Mouse (Mus musculus): Measurements from ENCODE around the gene Aldh2. TPM values are rescaled to one million over a fixed set of nuclear protein-coding genes. Genes with fewer than 3 reads are reported as not detected.

The Aldh2 gene
- polyA plus RNA-seq, 1 experiment from 2014 or later = 163 TPM

DNA sequence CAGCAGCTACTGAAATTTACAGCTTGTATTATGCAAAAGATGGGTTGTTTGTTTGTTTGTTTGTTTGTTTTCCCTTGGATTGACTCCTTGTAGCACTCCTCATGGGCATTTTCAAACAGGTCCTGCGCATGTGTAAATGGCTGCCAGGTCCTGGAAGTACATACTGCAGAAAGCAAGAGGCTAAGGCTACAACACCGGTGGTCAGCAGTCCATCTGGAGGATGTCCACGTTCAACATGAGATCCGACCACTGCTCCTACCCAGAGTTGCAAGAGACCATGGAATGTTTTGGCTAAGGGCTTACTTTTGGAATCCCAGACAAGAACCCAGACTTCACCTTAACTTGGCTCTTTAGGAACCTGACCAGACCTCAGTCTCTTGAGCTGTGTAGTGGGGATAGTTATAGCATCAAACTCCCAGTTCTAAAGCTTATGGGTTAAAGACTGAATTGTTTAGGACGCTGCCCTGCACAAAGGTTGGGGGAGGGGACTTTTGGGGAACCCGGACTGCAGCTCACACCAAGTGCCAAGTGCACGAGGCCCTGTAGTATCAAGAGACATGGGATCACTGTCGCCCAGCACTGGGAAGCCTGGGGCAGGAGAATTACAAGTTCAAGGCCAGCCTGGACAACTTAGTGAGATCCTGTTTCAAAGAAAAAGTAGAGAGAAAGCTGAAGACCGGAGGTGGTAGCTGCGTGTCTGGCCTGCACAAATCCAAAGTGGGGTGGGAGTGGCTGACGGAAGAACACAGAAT is 1.4 kb downstream of the Aldh2 start:
- H3K9me3 ChIP-seq (replicated peaks) = no peaks in the 10 kb centered on the region
- peak overlapping the region; percentile 74 for H3K4me3 ChIP-seq
- DNase-seq (ENCODE audit: low spot score) = no peak
- H3K36me3 ChIP-seq = peaks cover 11% of the 10 kb centered on the region; the same call in 1 of the 2 replicates
- no peaks in the 10 kb centered on the region for H3K27me3 ChIP-seq (ENCODE audit: low read depth, poor library complexity, severe bottlenecking)
- peaks cover 36% of the 10 kb centered on the region for H3K4me1 ChIP-seq
- WGBS = 68% methylated on average over 11 of the region's 11 CpGs
- H3K27ac ChIP-seq = no peak overlapping the region

DNA sequence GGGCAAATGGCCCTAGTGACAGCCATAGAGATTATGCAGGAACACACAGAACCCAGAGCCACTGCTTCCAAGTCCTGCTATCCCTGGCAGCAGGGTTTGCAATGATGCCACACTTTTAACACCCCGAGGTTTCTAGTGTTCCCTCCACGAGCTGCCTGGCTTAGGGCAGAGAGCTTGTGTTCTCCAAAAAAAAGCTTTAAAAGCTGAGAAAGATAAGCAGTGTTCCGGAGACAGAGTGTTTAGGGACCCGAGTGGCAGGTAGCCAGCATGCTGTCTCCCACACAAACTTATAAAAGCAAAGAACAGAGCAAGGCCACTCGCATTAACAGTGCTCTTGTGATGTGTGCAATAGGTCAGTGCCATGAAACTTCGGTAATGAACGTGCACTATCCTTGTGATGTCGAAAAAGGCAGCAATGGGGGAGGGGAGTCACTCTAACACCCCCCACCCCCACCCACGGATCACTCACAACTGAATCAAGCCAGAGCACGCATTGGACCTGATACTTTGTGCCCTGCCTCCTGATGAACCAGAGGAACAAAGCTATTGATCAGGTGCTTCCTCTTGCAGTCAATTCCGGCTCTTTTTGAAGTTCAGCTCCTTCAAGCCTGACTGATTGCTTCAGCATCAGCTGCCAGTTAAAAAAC is 2.1 kb downstream of the Aldh2 start:
- no peak for DNase-seq (ENCODE audit: low spot score)
- 83% methylated on average over 11 of the region's 11 CpGs for WGBS
- H3K4me3 ChIP-seq = no peak overlapping the region

DNA sequence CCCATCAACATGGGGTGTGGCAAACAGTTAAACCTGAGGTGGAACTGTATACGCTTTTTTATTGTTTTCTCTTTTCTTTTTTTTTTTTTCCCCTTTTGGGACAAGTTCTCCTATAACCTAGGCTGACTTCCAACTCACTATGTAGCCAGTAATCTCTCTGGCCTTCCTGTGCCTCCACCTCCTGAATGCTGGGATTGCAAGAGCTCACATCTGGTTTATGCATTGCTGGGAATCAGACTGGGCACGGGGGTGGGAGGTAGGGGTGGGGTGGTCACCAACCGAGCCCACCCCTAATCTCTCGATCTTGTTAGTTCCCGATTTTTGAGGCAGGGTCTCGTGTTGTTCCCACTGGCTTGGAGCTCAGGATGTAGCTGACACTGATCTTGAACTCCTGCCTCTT is 3.7 kb downstream of the Aldh2 start:
- no peak for DNase-seq (ENCODE audit: low spot score)
- H3K4me3 ChIP-seq = no peak overlapping the region
- H3K27ac ChIP-seq = no peak overlapping the region
- H3K4me1 ChIP-seq = peaks cover 44% of the 10 kb centered on the region
- 88% methylated on average over 6 of the region's 6 CpGs for WGBS
- peaks cover 11% of the 10 kb centered on the region; the same call in 1 of the 2 replicates for H3K36me3 ChIP-seq
- H3K27me3 ChIP-seq (ENCODE audit: low read depth, poor library complexity, severe bottlenecking) = no peaks in the 10 kb centered on the region
- no peaks in the 10 kb centered on the region for H3K9me3 ChIP-seq (replicated peaks)

More for the DNA sequence above, 2.1 kb downstream of the Aldh2 start:
- Histone ChIP-seq H3K27ac (no peak overlapping the region), H3K4me1 (peaks cover 40% of the 10 kb centered on the region), H3K27me3 (ENCODE audit: low read depth, poor library complexity, severe bottlenecking) (no peaks in the 10 kb centered on the region), H3K9me3 (replicated peaks) (no peaks in the 10 kb centered on the region), H3K36me3 (peaks cover 11% of the 10 kb centered on the region; the same call in 1 of the 2 replicates)

DNA sequence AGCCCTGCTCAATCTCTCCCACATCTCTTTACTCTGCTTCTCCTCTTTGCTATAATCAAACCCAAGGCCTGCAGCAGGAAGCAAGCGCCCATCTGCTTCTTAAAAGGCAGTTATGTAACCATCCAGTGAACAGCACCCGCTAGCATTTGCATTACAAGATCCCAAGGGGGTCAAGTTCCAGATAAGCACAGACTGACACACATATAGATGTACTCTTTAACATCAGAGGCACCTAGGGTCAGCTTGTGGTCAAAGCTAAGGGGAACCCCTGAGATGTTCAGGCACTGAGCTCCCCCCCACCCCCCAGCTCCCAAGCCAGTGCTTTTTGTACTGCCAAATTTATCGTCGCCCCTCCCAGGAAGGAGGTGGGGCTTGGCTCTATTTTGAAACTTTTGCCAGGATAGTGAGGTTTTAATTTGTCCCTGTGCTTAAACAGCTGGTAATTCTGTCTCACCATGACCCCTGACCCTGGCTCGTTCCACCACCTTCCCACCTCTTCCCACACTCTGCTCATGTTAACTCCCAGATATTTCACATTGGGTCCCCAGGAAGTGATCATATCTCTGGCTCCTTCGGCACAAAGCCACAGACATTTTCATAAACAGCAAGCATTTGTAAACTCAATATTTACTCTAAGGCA is 7.1 kb downstream of the Aldh2 start:
- no peaks in the 10 kb centered on the region for H3K9me3 ChIP-seq (replicated peaks)
- H3K4me3 ChIP-seq = no peak overlapping the region
- peaks cover 21% of the 10 kb centered on the region for H3K4me1 ChIP-seq
- no peaks in the 10 kb centered on the region for H3K27me3 ChIP-seq (ENCODE audit: low read depth, poor library complexity, severe bottlenecking)
- peaks cover 14% of the 10 kb centered on the region for H3K36me3 ChIP-seq
- no peak overlapping the region for H3K27ac ChIP-seq
- 76% methylated on average over 6 of the region's 6 CpGs for WGBS
- DNase-seq (ENCODE audit: low spot score) = no peak

DNA sequence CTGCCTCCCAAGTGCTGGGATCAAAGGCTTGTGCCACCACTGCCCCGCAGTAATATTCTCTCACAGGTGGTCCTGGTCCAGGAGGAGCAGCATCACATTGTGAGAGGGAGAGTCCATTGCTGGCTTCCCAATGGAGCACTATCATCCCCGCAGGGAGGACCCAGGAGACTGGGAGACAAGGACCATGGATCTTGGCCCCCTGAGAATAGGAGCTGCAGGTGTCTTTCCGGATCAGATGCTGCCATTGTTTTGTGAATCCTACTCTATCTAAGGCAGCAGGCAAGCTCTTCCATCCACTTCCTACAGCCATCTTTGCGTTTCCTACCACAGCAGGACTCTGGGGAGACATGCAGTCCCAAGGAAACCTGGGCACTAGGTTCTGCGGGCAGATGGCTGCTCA is 7.9 kb downstream of the Aldh2 start:
- Histone ChIP-seq H3K4me3 (no peak overlapping the region), H3K36me3 (peaks cover 19% of the 10 kb centered on the region), H3K9me3 (replicated peaks) (no peaks in the 10 kb centered on the region), H3K27ac (no peak overlapping the region), H3K27me3 (ENCODE audit: low read depth, poor library complexity, severe bottlenecking) (no peaks in the 10 kb centered on the region), H3K4me1 (peaks cover 16% of the 10 kb centered on the region)
- WGBS = 94% methylated on average over 5 of the region's 5 CpGs
- no peak for DNase-seq (ENCODE audit: low spot score)

DNA sequence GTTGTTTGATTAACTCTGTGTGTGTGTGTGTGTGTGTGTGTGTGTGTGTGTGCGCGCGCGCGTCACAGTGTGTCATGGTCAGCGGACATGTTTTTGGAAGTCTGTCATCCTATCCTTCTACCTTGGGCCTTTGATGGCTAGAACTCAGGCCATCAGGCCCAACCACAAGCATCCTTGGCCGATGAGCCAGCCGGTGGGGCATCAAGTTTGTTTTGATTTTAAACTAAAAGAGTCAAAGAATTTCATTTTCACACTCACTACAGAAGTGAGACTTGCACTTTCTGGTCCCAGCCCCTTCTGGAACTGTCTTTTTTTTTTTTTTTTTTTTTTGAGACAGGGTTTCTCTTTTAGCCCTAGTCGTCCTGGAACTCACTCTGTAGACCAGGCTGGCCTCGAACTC is 8.6 kb downstream of the Aldh2 start:
- peaks cover 16% of the 10 kb centered on the region for H3K4me1 ChIP-seq
- H3K36me3 ChIP-seq = peaks cover 24% of the 10 kb centered on the region
- no peak for DNase-seq (ENCODE audit: low spot score)
- H3K4me3 ChIP-seq = no peak overlapping the region
- 95% methylated on average over 10 of the region's 10 CpGs for WGBS
- H3K27ac ChIP-seq = no peak overlapping the region
- H3K27me3 ChIP-seq (ENCODE audit: low read depth, poor library complexity, severe bottlenecking) = no peaks in the 10 kb centered on the region
- H3K9me3 ChIP-seq (replicated peaks) = no peaks in the 10 kb centered on the region

DNA sequence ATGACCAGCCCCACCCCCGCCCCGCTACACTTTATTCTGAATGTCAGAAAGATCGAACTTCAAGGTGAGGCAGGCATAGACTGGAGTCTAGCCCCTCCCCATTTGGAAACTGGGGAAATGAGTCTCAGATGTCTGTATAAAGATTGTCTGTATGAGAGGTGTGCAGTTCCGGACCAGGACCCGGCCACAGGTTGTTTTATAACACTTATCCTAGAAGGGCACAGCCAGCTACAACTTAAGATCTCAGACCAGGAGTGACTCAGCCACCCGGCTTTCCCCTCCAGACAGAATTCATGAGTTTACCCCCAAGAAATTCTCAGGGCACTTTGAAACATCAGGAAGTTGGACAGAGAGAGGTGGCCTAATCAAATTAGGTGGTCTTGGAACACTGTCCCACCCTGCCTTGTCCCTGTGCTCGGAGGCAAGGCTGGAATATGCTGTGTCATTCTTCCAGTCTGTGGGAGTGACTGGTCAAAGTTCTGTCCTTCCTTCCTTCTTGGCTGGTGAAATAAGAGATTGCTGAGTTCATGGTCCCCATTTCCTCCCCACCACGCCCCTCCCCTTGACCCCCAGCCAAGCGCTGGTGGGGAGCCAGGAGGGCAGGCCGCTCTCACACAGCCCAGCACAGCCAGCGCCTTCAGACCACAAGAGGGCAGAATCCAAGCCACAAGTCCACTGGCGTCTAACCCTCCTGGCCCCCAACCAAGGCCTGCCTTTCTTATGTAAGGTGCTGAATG is 9.7 kb downstream of the Aldh2 start:
- H3K27me3 ChIP-seq (ENCODE audit: low read depth, poor library complexity, severe bottlenecking) = no peaks in the 10 kb centered on the region
- peak; percentile 39 for DNase-seq (ENCODE audit: low spot score)
- H3K27ac ChIP-seq = 0 out of 2 replicates have a peak overlapping the region, but pooled peaks have one; percentile 43
- H3K36me3 ChIP-seq = peaks cover 32% of the 10 kb centered on the region
- H3K4me3 ChIP-seq = no peak overlapping the region
- 63% methylated on average over 12 of the region's 12 CpGs for WGBS
- H3K4me1 ChIP-seq = peaks cover 16% of the 10 kb centered on the region
- no peaks in the 10 kb centered on the region for H3K9me3 ChIP-seq (replicated peaks)

DNA sequence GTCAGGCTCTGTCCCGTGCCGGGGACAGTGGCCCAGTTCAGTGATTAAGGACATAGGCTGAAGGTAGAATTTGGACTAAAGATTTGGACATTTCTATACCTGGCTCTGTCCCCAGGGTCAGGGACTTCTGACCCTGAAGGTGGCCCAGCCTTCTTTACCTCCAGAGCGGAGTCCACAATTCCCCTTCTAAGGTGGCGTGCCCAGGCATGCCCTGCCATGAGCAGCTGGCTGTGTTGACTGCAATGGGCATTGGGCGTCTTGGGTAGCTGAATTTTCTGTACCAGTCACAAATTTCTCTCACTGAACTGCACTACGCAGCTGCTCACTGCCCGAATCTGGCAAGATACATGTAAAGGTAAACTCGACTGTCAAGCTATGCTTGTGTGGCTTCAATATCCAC is 11.7 kb downstream of the Aldh2 start:
- Histone ChIP-seq H3K27ac (no peak overlapping the region), H3K4me3 (no peak overlapping the region), H3K4me1 (peaks cover 16% of the 10 kb centered on the region), H3K27me3 (ENCODE audit: low read depth, poor library complexity, severe bottlenecking) (no peaks in the 10 kb centered on the region), H3K9me3 (replicated peaks) (no peaks in the 10 kb centered on the region), H3K36me3 (peaks cover 45% of the 10 kb centered on the region)
- WGBS = 88% methylated on average over 8 of the region's 8 CpGs
- DNase-seq (ENCODE audit: low spot score) = no peak

DNA sequence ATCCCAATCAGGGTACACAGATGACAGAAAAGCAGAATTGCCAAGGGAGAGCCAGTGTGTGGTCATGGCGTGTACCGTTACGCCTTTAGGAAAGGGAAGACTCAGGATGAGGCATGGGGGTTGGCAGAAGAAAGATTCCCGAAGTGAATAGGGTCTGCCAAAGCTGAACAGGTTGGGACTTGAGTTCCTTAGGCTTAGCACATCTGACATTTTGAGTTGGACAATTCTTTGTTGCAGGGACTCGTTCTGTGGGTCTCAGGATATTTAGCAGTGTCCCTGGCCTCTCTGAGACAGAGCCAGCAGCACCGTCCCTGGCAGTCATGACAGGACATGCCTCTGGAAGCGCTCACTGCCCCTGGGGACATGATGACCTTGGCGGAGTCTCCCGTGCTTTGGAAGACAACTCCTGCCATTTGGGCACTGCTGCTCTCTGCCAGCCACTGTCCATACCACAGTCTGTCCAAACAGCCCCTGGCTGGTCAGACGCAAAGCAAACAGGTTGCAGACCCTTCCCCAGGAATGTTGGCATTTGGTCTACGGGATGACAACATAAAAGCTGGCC is 16.6 kb downstream of the Aldh2 start:
- Histone ChIP-seq H3K4me1 (no peaks in the 10 kb centered on the region), H3K27me3 (ENCODE audit: low read depth, poor library complexity, severe bottlenecking) (no peaks in the 10 kb centered on the region), H3K4me3 (no peak overlapping the region), H3K27ac (no peak overlapping the region), H3K36me3 (peaks cover 90% of the 10 kb centered on the region), H3K9me3 (replicated peaks) (no peaks in the 10 kb centered on the region)
- DNase-seq (ENCODE audit: low spot score) = no peak
- 85% methylated on average over 11 of the region's 11 CpGs for WGBS

DNA sequence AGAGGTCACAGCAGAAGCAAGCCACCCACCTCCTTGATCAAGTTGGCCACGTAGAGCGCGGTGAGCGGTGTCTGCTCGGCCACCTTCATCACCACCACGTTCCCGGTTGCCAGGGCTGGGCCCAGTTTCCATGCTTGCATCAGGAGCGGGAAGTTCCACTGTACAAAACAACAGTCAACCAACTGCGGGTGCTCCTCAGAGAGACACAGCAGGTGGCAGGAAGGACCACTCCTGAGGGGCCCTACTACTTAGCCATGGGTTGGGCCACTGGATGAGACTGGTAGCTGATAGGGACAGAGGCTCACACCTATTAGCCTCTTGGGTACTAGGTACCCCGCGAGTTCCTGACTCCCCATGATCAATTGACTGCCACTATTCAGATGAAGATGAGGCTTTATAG is 17.8 kb downstream of the Aldh2 start:
- Histone ChIP-seq H3K36me3 (peaks cover 98% of the 10 kb centered on the region), H3K27ac (no peak overlapping the region), H3K4me1 (no peaks in the 10 kb centered on the region), H3K4me3 (no peak overlapping the region), H3K9me3 (replicated peaks) (no peaks in the 10 kb centered on the region), H3K27me3 (ENCODE audit: low read depth, poor library complexity, severe bottlenecking) (no peaks in the 10 kb centered on the region)
- no peak for DNase-seq (ENCODE audit: low spot score)
- WGBS = 97% methylated on average over 11 of the region's 11 CpGs

DNA sequence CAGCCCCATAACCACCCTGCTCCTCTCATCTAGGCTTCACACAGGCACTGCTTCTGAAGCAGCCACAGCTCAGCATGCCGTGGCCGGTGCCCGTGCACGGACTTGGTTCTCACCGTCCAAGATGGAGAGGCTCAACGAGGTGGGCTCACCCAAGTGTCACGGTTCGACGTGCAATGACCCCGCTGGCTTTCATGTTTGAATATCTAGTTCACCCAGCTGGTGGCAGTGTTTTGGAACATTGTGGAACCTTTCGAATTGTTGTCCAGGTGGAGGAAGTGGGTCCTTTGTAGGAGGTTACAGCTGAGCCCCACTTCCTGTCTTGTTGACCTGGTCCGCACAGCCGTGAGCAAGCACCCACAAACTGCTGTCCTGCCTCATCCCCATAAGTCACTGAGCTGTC is 19.5 kb downstream of the Aldh2 start:
- H3K27me3 ChIP-seq (ENCODE audit: low read depth, poor library complexity, severe bottlenecking) = no peaks in the 10 kb centered on the region
- 91% methylated on average over 13 of the region's 13 CpGs for WGBS
- no peaks in the 10 kb centered on the region for H3K9me3 ChIP-seq (replicated peaks)
- H3K36me3 ChIP-seq = peaks cover 97% of the 10 kb centered on the region
- H3K4me1 ChIP-seq = no peaks in the 10 kb centered on the region
- H3K4me3 ChIP-seq = no peak overlapping the region
- no peak for DNase-seq (ENCODE audit: low spot score)
- no peak overlapping the region for H3K27ac ChIP-seq

DNA sequence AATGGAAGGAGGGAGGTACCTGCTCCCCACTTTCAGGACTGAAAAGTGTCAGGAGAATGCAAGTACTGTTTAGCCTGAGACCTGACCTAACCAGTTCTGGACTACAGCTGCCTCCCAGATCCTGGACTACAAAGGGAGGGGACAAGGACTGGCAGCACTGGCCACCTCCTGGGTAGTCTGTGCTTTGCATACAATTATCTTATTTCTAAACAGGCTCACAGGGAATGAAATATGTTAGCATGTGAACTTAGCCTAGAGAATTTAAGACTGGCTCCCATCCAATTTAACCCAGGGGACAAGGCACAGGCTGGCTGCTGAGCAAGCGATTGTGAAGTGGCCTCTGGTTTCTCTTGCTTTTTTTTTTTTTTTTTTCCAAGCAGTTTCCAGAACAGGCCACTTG is 22.8 kb downstream of the Aldh2 start:
- Histone ChIP-seq H3K36me3 (peaks cover 79% of the 10 kb centered on the region), H3K9me3 (replicated peaks) (no peaks in the 10 kb centered on the region), H3K27me3 (ENCODE audit: low read depth, poor library complexity, severe bottlenecking) (no peaks in the 10 kb centered on the region), H3K27ac (no peak overlapping the region), H3K4me1 (no peaks in the 10 kb centered on the region), H3K4me3 (no peak overlapping the region)
- no peak for DNase-seq (ENCODE audit: low spot score)
- WGBS = 85% methylated on average over 1 of the region's 1 CpGs
